Mouse (Mus musculus) right cerebral cortex, postnatal 14 days (tissue): ENCODE measurements around the gene Stat4.
A peak's percentile ranks its signal among the peaks of the same experiment; 100 is the strongest.
"Not testable (repeated sequence)": the region's sequence is repeated elsewhere in the genome, so short reads cannot be mapped to it uniquely, and the experiment has no call there.

Experiments used
- DNase-seq: peaks from one replicate; pipeline ENCODE4 v3.0.0; 2022

Stat4 gene

DNA sequence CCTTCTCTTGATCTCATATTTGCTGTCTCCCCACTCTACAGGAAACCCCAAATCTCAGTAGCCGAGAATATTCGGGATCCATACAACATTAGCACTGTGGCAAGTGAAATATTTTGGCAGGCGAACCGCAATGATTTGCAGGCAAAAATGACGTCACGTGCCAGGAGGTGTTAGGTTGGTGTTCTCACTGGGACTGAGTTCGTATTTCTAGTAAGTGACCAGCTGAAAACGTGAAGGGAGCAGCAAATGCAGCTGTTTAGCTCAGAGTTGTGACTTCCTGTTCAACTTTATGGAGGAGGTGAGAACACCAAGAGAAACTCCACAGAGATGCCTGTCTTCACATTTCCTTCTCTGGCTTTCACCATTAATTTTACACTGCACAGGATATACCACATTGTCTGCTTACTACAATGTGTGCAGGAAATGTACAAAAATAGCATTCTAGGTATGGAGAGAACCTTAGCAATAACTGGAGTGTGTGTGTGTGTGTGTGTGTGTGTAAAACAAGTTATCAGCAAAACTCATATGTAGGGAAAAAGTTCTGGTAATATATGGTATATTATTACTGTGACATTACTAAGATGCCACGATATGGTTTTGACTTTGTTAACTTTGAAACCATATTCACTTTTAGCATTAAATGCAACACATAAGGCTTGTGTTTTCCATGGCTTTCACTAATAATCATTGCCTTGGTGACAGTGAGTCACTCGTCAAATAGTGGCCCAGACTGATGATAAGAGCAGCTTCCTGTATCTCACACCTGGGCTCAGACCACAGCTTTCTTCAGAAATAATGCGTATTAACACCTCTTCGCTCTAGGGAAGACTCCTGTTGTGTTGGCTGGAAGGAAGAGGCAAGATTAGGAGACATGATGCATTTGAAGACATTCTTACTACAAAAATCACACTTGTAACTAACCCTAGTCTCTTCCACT is 48.1 kb downstream of the Stat4 start:
- no peak for DNase-seq

- DNase-seq, result peak; percentile 29
Measured at GRCm38 (mm10) chr1:52039151-52039550, 52.2 kb downstream of the Stat4 start.

DNA sequence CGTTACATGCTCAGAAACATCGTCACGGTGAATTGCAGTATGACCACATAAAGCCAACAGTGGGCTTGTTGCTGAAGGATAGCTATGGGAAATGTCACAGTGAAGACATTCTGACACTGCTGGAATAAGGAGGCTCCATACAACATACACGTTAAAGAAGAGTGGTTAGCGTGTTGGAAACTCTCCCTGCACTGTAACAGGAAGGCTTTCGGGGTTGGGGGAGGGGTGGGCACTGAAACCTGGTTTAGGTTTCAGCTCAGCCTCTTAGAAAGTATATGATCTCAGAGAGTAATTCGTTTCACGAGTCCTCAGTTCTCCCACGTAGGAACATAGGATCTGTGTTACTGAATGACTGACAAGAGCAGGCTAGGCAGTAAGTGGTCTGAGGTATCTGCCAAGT is 52.7 kb downstream of the Stat4 start:
- no peak for DNase-seq

DNA sequence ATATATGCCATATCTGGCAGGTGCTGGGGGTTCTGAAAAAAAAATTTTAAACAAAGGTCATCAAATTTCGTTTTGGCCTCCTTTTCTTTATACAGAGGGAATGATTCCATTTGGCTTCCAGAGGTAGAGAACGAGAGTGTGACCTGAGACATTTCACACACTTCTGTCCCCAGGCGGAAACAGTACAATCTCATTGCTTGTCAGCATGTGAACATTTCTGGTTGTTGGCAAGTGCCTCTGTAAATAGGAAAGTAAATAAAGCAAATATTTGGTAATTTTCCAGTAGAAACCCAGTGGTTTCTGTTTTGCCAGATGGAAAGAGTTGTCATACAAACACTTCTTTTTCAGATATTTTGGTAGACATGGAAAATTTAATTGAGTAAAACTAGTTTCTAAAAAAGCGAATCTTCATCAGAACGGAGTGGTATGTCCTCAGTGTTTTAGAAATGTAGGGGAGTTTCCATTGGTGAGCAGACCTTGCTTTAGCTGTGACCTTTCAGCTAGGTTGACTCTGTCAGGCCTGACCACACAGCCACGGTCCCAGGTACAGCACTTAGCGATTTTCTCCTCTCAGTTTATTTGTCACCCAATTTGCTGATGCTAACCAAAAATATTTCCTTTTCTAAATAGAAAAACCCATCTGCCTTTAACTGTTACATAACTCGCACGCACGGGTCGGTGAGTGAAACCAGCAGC is 53.6 kb downstream of the Stat4 start:
- DNase-seq, result no peak

GRCm38 (mm10) chr1:52043191-52043590 is 56.2 kb downstream of the Stat4 start:
- DNase-seq, result no peak

GRCm38 (mm10) chr1:52046891-52047290 is 59.9 kb downstream of the Stat4 start:
- DNase-seq, result not testable (repeated sequence)

GRCm38 (mm10) chr1:52048711-52049110 is 61.8 kb downstream of the Stat4 start:
- no peak for DNase-seq

- DNase-seq, result no peak
Measured at GRCm38 (mm10) chr1:52049827-52050226, 62.9 kb downstream of the Stat4 start.

GRCm38 (mm10) chr1:52051542-52051941 is 64.6 kb downstream of the Stat4 start:
- no peak for DNase-seq

DNA sequence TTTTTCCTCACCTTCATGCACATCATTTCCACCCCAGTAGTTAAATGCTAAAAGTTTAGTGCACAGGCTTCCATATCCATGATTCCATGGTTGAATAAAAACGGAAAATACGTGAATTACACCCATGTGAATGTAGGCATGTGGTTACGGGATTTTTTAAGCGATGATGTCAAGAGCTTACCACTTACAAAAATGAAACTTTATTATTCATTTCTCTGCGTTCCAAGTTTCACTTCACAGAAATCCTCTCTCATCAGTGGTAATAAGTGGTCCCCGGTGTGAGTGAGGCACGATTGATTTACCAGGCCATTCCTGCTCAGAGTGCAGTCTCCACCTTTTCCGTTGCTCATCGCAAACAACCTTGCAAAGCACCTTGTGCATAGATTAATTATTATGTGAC is 66.0 kb downstream of the Stat4 start:
- DNase-seq, result no peak

GRCm38 (mm10) chr1:52055947-52056346 is 69.0 kb downstream of the Stat4 start:
- DNase-seq, result no peak

GRCm38 (mm10) chr1:52057153-52057552 is 70.2 kb downstream of the Stat4 start:
- no peak for DNase-seq

- no peak for DNase-seq
Measured at GRCm38 (mm10) chr1:52066276-52066675, 79.3 kb downstream of the Stat4 start.

DNA sequence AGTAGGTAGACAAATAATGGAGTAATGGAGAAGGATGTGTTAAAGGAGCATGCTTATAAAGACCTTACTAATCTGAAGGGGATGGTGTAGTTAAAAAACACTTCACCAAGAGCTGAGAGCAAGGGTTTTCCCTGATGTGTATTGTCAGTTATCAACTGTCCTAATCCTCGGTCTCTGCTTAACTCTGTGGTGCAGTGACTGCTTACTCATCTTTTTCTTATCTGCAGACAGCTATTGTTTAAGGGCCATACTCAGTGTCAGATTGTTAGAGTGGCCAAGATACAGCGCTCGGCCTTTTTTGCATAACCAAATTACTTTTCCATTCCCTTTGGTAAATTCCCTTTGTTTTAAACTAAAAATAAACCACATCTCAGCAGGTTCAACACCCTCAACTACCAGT is 79.7 kb downstream of the Stat4 start:
- no peak for DNase-seq

GRCm38 (mm10) chr1:52079724-52080367 is 92.9 kb downstream of the Stat4 start:
- no peak for DNase-seq

GRCm38 (mm10) chr1:52080375-52080774 is 93.4 kb downstream of the Stat4 start:
- DNase-seq, result no peak

DNA sequence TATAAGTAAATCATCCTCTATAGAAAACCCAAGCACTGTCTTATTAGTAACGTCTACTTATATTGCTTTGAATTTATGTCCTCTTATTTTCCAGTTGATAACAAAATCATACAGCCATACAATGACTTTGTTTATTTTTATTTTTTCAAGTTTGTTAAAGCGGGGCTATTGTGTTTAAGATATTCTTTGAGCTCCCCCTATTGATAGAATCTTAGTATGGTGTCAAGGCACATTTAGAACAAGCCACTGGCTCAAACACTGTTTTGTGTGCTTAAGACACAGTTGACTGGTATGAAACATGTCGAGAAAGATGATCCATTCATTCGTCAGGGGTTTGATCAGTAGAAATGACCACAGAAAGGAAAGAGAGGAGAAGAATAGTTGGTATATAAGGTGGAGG is 99.3 kb downstream of the Stat4 start:
- no peak for DNase-seq

DNA sequence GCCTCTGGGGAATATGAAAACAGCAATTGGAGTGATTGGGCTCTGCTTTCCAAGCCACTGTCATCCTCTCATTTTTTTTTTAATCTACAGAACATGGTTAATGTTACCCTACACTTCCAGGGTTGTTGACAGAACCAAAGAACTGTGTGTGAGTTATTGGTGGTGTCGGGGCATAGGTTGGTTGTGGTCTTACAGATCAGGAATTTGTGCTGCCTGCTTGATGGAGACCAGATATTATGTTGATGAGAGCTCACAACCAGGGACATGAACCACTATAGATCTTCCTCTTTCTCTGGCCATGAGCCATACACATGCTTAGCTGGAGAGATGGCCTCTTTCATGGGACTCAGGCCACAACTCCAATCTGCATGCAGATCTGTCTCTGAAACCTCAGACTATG is 100.2 kb downstream of the Stat4 start:
- no peak for DNase-seq

DNA sequence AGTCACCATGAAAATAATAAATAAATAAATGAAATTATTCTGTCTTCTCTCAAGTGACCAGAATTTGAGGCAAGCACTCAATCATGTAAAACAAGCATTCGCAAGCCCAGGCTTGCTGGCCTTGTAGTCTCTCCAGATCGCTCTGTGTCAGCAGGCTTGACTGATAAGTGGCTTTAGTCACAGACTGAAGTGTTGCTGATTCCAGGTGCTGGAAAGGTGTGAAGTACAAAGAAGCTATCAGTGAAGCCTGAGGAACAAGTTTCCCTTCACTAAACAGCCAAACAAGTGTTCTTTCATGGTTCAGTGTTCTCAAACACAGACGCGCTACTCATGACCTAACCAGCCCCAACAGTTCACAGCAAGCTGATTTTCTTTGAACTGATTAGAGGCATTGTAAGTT is 101.7 kb downstream of the Stat4 start:
- no peak for DNase-seq

DNA sequence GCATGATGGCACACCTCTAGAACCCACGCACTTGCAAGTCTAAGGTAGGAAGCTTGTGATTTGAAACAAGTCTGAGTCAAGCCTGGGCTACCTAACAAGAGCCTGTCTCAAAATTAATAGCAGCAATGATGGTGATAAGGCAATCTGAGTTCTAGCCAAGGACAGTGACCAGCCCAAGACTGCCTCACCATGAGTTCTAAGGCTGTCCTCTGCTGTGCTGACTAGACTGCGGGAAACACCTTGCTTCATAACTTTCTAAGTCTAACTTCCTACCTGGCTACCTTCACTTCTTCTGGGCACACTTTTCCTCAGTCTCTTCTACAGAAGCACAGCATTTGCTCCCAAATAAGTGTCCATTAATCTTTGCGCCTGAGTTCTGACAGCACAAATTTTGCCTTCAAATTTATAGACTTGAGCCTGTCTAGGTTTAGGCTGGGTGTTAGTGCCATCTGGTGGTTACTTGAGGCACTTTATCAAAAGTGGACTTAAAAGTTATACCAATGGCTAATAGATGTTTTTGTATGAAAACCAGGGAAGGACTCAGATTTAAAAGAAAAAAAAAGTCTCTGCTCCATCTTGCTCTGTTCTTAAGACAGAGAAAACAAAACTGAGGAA is 111.8 kb downstream of the Stat4 start:
- DNase-seq, result peak; percentile 35

DNA sequence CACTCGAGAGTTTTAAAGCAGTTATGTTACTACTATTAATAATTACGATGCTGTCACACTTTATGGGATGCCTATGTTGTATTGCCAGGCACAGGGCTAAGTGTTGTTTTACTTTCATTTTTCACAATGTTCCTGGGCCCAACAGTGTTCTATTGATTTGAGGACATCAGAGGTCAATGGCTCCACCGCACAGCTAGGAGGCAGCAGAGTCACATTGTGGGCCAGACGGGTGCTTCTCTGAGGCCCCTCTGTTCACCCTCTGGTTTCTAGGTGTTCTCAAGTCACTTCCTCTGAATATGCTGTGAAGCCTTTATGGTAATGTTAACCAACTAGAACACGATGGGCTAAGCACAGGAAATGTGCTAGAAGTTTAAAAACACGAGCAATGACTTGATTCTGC is 113.5 kb downstream of the Stat4 start:
- DNase-seq, result no peak

GRCm38 (mm10) chr1:52102795-52103194 is 115.8 kb downstream of the Stat4 start:
- no peak for DNase-seq

DNA sequence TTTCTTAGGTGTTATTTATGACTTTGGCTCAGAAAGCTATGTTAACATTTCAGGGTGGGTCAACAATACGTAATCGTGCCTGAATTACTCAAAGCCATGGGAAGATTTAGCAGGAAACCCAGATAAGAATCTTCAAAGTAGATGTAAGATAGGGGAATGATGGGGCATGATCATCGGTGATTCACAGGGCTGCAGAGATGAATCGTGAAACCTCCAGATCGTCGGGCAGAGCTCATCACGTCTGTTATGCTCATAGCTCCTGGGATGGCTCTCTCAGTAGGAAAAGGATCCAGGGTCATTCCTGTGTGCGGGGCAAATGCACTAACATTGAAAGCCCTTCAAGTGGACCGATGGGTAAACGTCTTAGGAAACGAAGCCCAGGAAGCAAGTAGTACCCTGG is 120.3 kb downstream of the Stat4 start:
- no peak for DNase-seq
